Mouse (Mus musculus): ENCODE results near the gene Ackr4.
A peak's percentile ranks its signal among the peaks of the same experiment; 100 is the strongest.

The Ackr4 gene

DNA sequence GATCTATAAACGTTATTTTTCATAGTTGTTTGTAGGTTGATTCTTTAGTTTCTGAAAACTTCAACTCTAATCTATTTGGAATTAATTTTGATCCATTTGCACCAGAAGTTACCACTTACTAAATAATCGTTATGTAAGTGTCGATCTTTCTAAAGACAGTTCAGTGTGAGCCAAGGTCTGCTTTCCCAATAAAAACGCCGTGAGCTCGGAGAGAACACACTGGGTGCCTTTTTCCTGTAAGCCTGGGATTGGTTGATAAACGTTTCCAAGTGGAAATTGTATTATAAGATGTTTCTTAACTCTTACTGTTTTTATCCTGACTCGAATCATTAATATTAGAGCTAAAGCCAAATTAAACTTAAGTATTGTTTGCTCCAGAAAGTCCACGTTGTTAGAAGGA lies 19.8 kb downstream of the Ackr4 start:
- DNase-seq (ENCODE audit: extremely low read depth, low read depth), result no peak

DNA sequence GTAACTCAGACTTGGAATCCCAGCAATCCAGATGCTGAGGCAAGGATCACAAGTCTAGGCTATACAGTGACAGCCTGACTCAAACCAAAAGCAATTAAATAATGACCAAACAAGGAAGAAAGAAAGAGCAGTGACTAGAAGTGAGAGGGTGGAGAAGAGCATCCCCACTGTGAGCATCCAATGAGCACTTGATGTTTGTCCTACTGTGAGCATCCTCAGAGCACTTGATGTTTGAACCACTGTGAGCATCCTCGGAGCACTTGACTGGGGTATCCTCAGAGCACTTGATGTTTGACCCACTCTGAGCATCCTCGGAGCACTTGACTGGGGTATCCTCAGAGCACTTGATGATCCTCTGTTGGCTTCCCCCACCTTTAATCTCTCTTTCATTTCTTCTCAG lies 21.7 kb downstream of the Ackr4 start:
- DNase-seq (ENCODE audit: extremely low read depth, low read depth), result no peak

DNA sequence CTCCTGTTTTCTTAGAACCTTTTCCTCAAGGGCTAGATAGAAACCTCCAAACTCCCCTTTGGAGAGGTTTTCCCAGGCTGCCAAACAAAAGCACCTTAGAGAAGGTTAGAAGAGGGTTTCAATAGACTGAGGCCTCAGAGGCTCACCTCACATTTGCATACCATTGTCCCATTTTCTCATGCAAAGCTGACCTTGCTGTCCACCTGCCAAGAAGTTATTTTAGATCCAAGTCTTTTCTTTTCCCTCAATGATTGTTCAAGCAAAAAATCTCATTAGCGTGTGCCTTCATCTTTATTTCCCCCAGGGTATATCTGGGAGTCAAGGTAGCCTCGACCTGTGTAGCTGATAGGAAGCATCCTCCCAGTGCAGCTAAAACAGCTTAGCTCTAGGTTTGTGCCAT lies 23.8 kb downstream of the Ackr4 start:
- DNase-seq (ENCODE audit: extremely low read depth, low read depth), result no peak

DNA sequence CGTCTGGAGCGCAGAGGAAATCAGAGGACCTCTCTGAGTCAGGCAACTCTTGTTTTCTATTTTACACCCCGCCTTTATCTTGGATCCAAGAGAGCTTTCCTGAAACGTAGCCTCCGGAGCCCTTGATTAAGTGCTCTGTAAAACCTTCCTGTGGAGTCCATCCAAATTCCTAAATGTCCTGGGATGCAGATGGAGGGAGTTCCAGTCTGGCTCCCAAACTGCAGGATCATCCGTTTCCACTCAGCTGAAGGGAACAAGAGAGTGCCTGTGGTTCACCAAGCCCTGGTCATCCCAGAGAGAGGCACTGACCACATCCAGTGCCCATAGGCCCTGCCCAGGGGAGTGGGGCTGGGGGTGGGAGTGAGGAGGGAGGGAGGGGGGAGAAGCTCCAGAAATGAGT lies 24.4 kb downstream of the Ackr4 start:
- DNase-seq (ENCODE audit: extremely low read depth, low read depth), result no peak

DNA sequence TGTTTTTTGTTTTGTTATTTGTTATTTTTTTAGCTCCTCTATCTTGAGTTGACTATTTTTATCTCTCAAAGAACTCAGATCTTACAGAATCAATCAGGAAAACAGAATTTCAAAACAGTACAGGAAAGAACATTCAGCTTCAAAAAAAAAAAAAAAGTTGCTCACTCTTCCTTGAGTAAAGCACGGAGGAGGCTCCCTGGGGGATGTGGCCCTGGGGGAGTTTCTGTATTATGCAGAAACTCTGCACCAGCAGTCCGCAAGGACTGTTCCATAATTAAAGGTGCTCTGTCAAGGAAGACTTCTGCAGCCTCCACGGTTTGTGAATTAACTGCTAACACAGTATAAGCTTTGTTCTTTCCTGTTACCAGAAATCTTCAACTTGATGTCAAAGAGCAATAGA lies 25.3 kb downstream of the Ackr4 start:
- DNase-seq (ENCODE audit: extremely low read depth, low read depth), result no peak

DNA sequence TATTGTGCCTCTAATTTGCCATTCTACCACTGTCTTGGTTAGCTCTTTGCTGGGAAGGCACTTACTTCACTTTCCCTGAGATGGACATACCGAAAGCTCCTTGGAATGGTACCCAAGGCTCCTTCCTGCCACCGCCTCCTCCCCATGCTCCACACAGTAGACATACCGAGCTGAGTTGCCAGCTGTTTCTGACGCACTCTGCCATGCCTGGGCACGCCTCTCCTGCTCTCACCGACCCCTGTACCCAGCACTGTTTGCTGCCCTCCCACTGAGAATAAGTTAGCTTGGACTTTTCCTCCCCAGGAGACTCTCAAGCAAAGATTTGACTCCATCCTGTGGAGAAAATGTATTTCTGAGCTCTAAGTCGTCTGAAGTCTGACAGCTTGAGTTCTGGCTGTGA lies 25.9 kb downstream of the Ackr4 start:
- no peak for DNase-seq (ENCODE audit: extremely low read depth, low read depth)

DNA sequence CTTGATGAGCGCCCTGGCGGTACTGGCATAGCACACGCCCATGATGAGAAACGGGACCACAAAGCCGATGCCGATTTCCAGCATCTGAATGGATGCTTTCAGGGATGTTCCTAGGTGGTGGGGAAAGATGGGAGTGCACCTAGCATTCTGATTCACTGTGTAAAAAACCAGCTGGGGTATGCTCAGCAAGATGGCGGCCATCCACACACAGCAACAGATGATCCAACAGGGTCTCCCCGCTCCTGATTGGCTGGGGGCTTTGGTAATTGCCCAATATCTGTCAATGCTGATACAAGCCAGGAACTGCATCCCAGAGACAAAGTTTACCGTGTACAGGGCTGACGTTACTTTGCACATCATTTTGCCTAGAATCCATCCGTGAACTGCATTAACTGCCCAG lies 27.7 kb downstream of the Ackr4 start:
- DNase-seq (ENCODE audit: extremely low read depth, low read depth), result no peak

DNA sequence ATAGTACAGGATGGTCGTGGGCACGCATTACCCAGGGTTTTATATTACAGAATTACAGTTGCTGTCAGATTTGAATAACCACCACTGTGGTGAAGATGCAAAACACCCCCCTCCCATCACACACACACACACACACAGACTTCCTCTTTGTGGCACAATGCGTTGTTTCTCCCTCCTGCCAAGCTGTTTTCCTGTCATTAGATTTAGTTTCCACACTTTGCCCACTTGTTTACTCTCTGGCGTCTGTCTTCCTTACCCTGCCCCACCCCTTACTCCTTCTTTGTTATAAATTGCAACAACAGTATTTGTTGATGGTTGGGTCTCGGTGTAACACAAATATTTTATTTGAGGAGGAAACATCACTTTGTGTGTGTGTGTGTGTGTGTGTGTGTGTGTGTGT lies 28.5 kb downstream of the Ackr4 start:
- no peak for DNase-seq (ENCODE audit: extremely low read depth, low read depth)

DNA sequence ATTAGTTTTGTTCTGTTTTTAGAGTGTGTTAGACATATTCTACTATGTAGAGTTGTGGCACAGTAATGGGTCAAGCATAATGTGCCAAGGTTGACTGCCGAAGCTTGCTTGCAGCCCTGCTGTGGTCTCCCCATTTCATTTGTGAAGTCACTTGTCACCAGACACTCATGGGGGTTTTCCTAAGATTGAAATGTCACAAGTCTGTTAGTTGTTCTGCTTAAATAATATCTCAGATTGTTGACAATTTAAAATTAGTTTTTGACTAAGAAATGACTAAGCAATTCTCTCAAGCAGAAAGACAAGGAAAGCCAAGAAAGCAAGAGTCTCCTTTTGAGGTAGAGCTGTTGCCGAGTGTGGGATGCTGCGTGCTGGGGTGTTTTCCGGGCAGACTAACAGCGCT lies 33.8 kb downstream of the Ackr4 start:
- DNase-seq (ENCODE audit: extremely low read depth, low read depth), result no peak

DNA sequence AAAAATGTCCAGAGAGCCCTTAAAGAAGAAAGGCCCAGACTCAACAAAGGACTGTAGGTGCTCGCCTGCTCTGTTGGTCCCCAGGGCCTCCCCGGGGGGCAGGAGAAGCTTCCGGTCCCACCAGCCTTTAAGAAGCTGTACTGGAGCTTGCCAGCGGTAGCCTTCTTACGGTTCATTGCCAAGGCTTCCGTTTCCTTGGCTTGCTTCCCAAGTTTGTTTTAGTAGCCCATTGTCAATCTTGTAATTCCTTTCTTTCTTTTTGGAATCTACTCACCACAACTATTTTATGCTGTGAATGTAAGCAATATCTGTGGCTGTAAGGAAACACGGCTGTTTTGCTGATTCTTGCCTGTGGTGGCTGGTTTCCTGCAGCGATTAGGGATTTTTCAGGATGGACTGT lies 38.2 kb downstream of the Ackr4 start:
- no peak for DNase-seq (ENCODE audit: extremely low read depth, low read depth)

DNA sequence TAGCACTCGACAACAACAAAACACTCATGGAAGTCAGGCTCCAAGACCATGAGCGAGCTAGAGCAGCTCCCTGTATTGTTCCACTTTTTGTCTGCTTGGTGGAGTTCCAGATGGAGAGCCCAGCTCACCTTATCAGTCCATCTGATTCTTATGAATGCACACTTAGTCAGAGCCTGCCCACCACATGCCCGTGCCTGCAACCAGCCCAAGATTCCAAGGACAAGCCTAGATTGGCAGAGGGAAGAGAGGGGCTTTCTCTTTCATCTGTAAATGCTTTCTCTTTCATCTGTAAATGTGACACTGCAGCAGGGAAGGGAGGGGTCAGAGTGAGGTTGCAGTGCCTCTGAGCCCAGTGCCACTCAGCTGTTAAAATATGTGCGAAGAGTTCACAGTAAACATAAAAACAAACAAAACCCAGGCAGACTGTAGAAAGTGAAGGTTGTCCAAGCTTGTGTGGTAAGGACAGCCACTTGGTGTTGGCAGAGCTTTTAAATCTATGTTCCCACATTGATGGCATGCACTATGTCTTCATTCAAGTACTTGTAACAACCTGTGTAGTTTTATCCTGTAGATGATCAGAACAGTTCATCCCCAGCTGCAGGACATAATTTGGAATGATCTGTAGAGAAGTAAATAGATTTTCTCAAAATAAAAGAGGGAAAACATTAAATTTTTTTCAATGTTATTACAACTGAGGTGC lies 40.9 kb downstream of the Ackr4 start:
- DNase-seq (ENCODE audit: extremely low read depth, low read depth), result no peak

DNA sequence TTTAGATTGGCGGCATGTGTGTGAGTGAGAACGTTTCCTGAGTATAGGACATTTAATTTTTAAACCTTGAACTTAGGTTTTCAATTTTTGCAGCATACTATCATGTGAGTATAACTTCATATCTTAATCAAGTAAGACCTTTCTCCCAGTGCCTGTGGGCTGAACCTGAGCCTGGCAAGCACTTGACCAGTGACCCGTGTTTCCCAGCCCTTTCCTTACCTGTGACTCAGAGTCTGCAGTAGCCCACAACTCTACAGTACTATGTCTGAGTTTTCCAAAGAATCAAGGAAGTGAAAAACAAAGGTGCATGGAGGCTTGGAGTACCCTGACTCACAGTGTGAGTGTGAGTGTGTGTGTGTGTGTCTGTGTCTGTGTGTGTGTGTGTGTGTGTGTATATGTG lies 46.7 kb downstream of the Ackr4 start:
- DNase-seq (ENCODE audit: extremely low read depth, low read depth), result no peak

DNA sequence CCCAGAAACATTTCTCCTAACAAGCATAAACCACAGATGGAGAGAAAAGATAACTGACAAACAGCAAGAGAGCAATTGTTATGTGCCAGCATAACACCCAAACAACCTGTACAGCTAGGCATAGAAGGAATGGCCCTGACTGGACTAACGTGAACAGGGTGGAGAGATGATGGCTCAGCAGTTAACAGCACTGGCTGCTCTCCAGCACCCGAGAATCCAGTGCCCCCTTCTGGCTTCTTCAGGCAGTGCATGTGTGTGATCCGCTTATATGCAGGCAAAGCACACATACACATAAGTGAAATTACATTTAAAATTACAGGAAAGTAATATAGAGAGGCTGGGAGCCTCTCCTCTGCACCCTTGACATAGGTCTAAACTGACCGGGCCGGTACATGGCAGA lies 47.4 kb downstream of the Ackr4 start:
- DNase-seq (ENCODE audit: extremely low read depth, low read depth), result peak; percentile 36

DNA sequence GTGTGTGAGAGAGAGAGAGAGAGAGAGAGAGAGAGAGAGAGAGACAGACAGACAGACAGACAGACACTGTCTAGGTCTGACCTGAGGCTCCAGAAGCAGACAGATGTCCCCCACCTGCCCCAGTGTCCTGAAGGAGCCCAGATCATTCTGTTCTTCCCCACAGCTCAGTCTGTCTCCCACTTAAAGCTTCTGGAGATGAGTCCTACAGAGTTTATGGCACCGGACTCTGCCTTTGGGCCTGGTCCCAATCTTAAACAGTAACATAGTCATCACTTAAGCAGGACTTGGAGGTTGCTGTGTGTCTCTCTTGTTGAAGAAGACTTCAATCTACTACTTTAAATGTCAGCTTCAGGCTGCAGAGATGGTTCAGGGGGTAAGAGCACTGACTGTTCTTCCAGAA lies 48.0 kb downstream of the Ackr4 start:
- no peak for DNase-seq (ENCODE audit: extremely low read depth, low read depth)

DNA sequence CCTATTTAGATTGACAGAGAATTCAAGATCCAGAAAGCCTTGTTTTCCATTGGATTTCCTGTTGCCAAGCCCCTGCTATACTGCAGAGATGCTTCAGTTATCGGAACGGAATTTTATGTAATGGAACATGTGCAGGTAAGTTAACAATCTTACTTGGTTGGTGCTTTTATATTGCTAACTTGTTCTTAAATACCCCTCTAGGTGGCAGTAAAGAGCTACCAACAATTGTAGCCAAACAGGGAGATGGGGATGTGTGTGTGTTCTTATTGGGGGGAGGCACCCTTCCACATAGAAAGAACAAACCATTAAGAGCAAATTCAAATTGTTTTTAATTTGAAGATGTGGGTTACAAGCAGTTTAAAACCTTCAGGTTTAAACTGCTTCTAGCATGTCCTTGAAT lies 50.9 kb downstream of the Ackr4 start:
- DNase-seq (ENCODE audit: extremely low read depth, low read depth), result peak; percentile 26

DNA sequence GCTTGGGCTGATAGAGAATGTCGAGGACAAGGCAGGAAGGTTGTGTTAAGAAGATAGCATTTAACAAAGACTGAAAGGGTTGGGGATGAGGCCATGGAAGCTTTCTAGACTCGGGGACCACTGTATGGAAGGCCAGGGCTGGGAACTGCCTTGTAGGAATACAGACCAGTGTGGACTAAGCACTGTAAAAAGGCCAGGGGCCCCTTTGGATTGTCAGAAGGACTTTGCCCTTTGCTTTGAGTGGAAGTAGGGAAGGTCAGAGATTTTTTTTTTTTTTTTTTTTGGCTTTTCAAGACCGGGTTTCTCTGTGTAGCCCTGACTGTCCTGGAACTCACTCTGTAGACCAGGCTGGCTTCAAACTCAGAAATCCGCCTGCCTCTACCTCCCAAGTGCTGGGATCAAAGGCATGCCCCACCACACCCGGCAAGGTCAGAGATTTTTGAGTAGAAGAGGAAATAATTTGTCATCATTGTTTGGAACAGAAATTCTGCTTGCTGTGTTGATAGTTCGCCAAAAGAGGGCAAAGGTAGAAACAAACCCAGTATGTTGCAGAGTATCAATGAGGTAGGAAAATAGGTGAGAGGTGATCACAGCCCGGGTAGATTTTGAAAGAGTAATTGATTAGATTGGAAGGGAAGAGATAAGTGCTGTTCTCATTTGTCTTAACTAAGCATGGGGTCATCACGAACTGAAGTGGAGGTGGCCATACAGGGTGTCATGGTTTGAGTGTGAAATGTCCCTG lies 55.7 kb downstream of the Ackr4 start:
- no peak for DNase-seq (ENCODE audit: extremely low read depth, low read depth)

DNA sequence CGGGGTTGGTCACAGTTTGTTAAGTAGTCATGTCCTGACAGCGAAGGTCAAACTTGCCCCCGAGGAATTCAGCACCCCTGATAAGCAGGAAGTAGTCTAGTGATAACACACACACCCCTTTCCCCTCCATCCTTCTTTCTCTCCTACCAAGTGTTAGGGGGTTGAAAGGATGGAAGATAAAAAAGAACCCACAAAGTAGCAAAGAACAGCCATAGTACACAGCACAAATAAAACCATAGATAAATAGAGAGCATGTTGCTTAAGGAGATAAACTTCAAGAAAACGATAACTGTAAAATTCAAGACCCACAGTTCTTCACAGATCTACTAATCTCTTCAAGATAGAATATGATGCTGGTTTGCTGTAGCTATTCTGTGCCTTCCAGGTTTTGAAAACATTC lies 56.5 kb downstream of the Ackr4 start:
- no peak for DNase-seq (ENCODE audit: extremely low read depth, low read depth)

DNA sequence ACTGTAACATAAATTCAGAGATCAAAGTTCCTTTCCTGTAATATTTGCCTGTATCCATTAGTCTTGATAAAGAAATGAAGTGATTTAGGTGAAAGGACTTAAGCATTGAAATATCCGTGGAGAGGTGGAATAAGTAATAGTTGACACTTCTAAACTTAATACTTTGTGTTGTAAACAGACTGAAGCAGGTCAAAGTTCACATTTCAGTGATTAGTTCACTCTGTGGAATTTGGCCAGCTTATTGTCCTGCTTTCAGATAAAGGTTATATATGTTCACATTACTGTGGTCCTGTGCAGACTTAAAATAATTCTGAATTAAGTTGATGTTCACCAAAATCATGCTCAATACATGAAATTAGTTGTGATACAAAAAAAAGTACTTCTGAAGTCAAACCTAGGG lies 62.2 kb downstream of the Ackr4 start:
- DNase-seq (ENCODE audit: extremely low read depth, low read depth), result no peak

DNA sequence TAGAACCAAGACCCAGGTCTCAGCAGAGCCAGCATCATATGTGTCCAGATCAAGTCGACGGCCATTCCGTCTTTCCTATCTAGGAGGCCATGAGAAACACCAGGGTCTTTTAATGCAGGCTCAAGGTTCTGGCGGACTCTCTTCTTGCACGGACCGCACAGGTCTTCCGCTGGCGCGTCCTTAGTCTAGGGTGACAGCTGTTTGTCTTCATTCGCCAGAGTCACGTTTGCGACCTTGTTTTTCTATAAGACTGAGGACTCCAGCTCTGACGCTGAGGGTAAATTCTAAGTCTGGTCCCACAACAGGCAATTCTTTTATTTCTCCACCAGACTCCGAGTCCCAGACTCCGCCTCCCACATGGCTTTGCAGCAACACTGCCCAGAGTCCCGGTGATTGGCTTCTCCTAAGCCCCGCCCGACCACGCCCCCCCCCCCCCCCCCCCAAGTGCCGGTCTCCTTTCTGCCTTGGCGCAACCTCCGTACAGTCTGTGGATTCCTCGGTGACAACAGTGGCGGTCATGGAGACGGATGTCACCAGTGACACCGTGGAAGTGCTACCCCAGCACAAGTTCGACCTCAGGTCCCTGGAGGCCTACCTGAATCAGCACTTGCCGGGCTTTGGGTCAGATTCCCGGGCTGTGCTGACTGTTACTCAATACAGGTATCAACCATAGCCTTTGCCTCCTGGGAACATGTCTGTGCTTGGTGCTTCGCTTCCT lies 63.3 kb downstream of the Ackr4 start, which contains the start of gene Acad11:
TSS of gene Acad11 (plus strand) at position 134 of the 718 bp plus-strand sequence.
- DNase-seq (ENCODE audit: extremely low read depth, low read depth), result peak; percentile 86

DNA sequence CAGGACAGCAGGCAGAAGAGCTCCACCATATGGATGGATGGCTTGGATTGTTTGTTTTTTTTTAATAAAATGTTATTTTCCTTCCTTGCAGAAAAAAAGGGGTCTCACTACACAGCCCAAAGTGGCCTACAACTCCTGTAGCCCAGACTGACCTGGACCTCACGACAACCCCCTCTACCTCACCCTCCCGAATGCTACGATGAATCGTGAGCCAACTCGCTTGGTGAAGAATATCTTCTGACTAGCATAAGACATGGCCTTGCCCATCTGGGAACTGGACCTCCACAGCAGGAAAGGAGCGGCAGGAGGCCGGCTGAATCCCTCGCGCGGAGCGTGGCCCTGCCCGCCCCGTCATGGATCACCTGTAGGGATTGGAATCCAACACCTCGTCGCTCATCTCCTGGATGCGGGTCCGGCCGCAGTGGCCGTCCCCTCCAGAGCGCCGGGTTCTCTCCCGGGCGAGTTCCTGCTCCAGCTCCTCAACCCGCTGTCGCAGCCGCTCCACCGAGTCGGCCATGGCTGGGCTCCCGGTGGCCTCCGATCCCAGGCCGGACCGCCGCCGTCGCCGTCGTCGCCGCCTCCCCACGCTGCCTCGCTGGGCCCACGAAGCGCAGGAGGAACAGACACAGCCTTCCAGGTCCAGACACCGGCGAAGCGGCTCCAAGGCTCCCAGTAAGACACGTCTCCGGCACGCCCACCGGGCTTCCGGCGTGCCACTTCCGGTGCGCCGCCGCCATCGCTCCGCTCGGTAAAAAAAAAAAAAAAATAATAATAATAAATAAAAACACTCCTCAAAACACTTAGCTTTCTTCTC lies 64.1 kb downstream of the Ackr4 start, which contains the start of gene Uba5:
TSS of gene Uba5 (minus strand) at position 705 of the 814 bp plus-strand sequence.
- peak; percentile 55 for DNase-seq (ENCODE audit: extremely low read depth, low read depth)

DNA sequence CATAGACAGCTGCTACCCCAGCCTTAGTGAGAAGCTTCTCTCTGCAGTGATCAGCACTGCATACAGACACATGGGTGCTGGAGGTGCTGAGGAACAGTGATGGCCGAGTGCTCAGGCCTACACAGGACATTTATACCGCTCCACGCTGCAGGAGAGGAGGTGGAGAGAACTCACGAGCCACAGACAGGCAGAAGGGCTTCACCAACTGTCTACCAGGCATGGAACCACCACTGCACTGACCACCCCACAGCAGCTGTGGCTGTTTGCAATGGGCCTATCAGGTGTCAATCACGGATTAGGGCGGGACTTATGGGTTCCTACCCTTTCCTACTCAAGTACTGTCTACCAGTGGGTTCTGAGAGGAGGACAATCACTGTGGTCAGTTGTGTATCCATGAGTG lies 75.7 kb downstream of the Ackr4 start:
- no peak for DNase-seq (ENCODE audit: extremely low read depth, low read depth)

DNA sequence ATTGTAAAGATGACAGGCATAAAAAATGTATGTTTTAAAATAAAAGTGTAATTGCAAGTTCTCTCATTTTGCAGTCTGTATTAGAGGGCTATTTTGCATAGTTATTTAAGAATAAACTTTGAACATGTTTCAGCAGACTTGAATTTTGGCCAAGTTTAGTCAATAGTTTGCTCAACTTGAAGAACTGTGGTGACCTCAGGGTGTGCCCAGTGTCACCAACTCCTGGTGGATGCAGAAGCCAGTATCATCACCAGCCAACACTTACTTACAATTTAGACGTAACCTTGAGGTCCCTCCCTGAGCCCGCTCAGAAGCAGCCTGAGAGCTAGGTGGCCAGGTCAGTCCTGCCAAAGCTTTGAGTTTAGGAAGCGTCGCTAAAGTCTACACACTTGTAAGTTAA lies 83.1 kb downstream of the Ackr4 start:
- no peak for DNase-seq (ENCODE audit: extremely low read depth, low read depth)
